Comparison of ENCODE assay signal across 8 mouse cellular contexts in the genomic region with DNA sequence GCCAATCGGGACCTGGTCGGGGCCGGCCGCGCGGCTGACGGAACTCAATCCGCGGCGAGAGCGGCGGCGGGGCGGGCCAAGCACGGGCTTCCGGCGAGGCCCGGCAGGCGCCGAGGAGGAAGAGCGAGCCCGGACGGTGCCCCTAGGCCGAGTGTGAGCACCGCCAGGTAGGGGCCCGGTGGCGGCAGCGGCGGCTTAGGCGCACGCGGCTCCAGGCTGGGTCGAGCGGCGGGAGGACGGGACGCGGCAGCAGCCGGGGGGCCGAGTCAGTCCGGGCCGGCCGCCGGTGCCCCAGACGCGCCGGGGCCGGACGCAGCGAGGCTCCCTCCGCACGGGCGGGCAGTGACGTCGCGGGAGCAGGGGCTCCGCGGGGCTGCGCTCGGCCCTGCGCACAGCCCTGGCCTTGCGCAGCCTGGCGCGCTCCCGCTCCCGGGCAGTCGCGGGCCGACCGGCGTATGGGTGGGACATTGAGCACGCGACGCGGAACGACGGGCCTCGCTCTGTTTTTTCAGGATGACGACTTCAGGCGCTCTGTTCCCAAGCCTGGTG. TPM values are rescaled to one million over a fixed set of nuclear protein-coding genes. Genes with fewer than 3 reads are reported as not detected.
DNase-seq lines count a peak whose midpoint lies in the region; ATAC-seq lines count a peak whose summit lies in the region.

No protein-coding gene starts in this region.

- peak overlapping the region; percentile 99 for H3K4me3 ChIP-seq in heart, embryonic 12.5 days
- H3K4me3 ChIP-seq in midbrain, embryonic 14.5 days (replicated peaks; ENCODE audit: low read depth, low read length), result peak overlapping the region; percentile 94

- H3K36me3 ChIP-seq in heart, embryonic 12.5 days, result peaks cover 37% of the 10 kb centered on the region
- H3K36me3 ChIP-seq in midbrain, embryonic 14.5 days (ENCODE audit: control insufficient read depth, insufficient read depth, low read length), result peaks cover 37% of the 10 kb centered on the region

- peak overlapping the region; percentile 86 for H3K4me2 ChIP-seq in heart, embryonic 12.5 days
- H3K4me2 ChIP-seq in midbrain, embryonic 14.5 days (ENCODE audit: low read length), result peak overlapping the region; percentile 79

- no peaks in the 10 kb centered on the region for H3K27me3 ChIP-seq in heart, embryonic 12.5 days (replicated peaks)
- no peaks in the 10 kb centered on the region for H3K27me3 ChIP-seq in midbrain, embryonic 14.5 days (ENCODE audit: control insufficient read depth, insufficient read depth, low read length)

- under 1% methylated on average over 80 of the region's 80 CpGs for WGBS in heart, embryonic 12.5 days
- WGBS in midbrain, embryonic 14.5 days, result under 1% methylated on average over 74 of the region's 80 CpGs

- peaks cover 16% of the 10 kb centered on the region for H3K4me1 ChIP-seq in heart, embryonic 12.5 days (replicated peaks)
- peaks cover 14% of the 10 kb centered on the region for H3K4me1 ChIP-seq in midbrain, embryonic 14.5 days (ENCODE audit: control insufficient read depth, insufficient read depth, low read length)

- DNase-seq in heart, postnatal 4 days, result no peak
- peak; percentile 38 for DNase-seq in 416B (ENCODE audit: low read depth)
- DNase-seq in midbrain, embryonic 14.5 days, result peak; percentile 74
- no peak for DNase-seq in spleen, adult 12 weeks (ENCODE audit: low spot score)
- no peak for DNase-seq in layer of hippocampus, postnatal 25 days (ENCODE audit: extremely low spot score in 1 of 2, low spot score in 1 of 2)

- H3K9ac ChIP-seq in heart, embryonic 12.5 days, result peak overlapping the region; percentile 100
- H3K9ac ChIP-seq in midbrain, embryonic 14.5 days (replicated peaks; ENCODE audit: low read length), result peak overlapping the region; percentile 96

- peak overlapping the region; percentile 88 for H3K27ac ChIP-seq in heart, embryonic 12.5 days (ENCODE audit: poor library complexity, severe bottlenecking)
- H3K27ac ChIP-seq in midbrain, embryonic 14.5 days (replicated peaks; ENCODE audit: low read depth, low read length), result peak overlapping the region; percentile 94

- H3K9me3 ChIP-seq in heart, embryonic 12.5 days (replicated peaks), result no peaks in the 10 kb centered on the region
- no peaks in the 10 kb centered on the region for H3K9me3 ChIP-seq in midbrain, embryonic 14.5 days (ENCODE audit: control insufficient read depth, low read length)

- peak; percentile 79 for ATAC-seq in heart, embryonic 12.5 days (ENCODE audit: insufficient number of reproducible peaks, low FRiP score)
- peak; percentile 9; the same call in 1 of the 2 replicates for ATAC-seq in common myeloid progenitor, adult 5-6 weeks (replicated peaks; ENCODE audit: low read depth, poor library complexity, severe bottlenecking)
- peak; percentile 10 for ATAC-seq in inflammation-experienced regulatory T-cells, adult 6 months
- ATAC-seq in midbrain, embryonic 14.5 days (ENCODE audit: low FRiP score, low TSS enrichment), result peak; percentile 72

RNA-seq across cellular contexts. Expression of a gene that starts 0.3 kb away (rescaled TPM):
- 150 and 154 TPM in 2 replicates for polyA plus RNA-seq in heart, embryonic 12.5 days (2016; fragmentation: Nextera tagmentation; extraction: Ambion mirVana)
- total RNA-seq in heart, postnatal 4 days (2021), result 100 to 1,000 TPM; 103 to 104 TPM
- 51.8 and 52.0 TPM in 2 replicates for total RNA-seq in common myeloid progenitor, adult 5-6 weeks (2017)
- 100 to 1,000 TPM in 1 of 3 experiments, 10 to 100 TPM in 2; 85.6 to 103 (median 86.1) TPM for polyA plus RNA-seq in inflammation-experienced regulatory T-cells, adult 6 months (2017; shearing (Covaris generic))
- 158 and 179 TPM in 2 replicates for polyA plus RNA-seq in midbrain, embryonic 14.5 days (2014; fragmentation: Nextera tagmentation; extraction: Ambion mirVana)
- total RNA-seq in layer of hippocampus, postnatal 25 days (2021), result 100 to 1,000 TPM; 104 to 108 TPM

RNA-seq across cellular contexts. Expression of a gene that starts 52.5 kb away (rescaled TPM):
- polyA plus RNA-seq in heart, embryonic 12.5 days (2016; fragmentation: Nextera tagmentation; extraction: Ambion mirVana), result 37.2 and 37.5 TPM in 2 replicates
- total RNA-seq in heart, postnatal 4 days (2021), result 10 to 100 TPM; 28.5 to 28.6 TPM
- 33.8 and 35.9 TPM in 2 replicates for total RNA-seq in common myeloid progenitor, adult 5-6 weeks (2017)
- polyA plus RNA-seq in inflammation-experienced regulatory T-cells, adult 6 months (2017; shearing (Covaris generic)), result 10 to 100 TPM; 20.2 to 23.7 (median 21.9) TPM
- 67.2 and 76.6 TPM in 2 replicates for polyA plus RNA-seq in midbrain, embryonic 14.5 days (2014; fragmentation: Nextera tagmentation; extraction: Ambion mirVana)
- 10 to 100 TPM; 46.6 to 47.0 TPM for total RNA-seq in layer of hippocampus, postnatal 25 days (2021)

RNA-seq across cellular contexts. Expression of a gene that starts 54.1 kb away (rescaled TPM):
- 31.7 and 38.1 TPM in 2 replicates for polyA plus RNA-seq in heart, embryonic 12.5 days (2016; fragmentation: Nextera tagmentation; extraction: Ambion mirVana)
- 10 to 100 TPM; 47.8 to 49.6 TPM for total RNA-seq in heart, postnatal 4 days (2021)
- total RNA-seq in common myeloid progenitor, adult 5-6 weeks (2017), result 0.05 and 0.10 TPM in 2 replicates
- polyA plus RNA-seq in inflammation-experienced regulatory T-cells, adult 6 months (2017; shearing (Covaris generic)), result under 1 TPM in 2 of 3 experiments, not detected in 1; 0.33 to 0.40 TPM
- 1.2 and 1.8 TPM in 2 replicates for polyA plus RNA-seq in midbrain, embryonic 14.5 days (2014; fragmentation: Nextera tagmentation; extraction: Ambion mirVana)
- total RNA-seq in layer of hippocampus, postnatal 25 days (2021), result 10 to 100 TPM in 1 of 2 experiments, 1 to 10 TPM in 1; 5.7 to 10.2 TPM

Comparison
In these comparisons a context has a peak if more than half of its experiments do, and no peak if none do; other contexts are left out.
1. ATAC-seq: peak in every context shown above with its lines; median percentile 79 in heart, embryonic 12.5 days; 72 in midbrain, embryonic 14.5 days; 10 in inflammation-experienced regulatory T-cells, adult 6 months; 9 in common myeloid progenitor, adult 5-6 weeks.
2. DNase-seq: peak in 416B (single experiment) and midbrain, embryonic 14.5 days (single experiment); none in heart, postnatal 4 days (single experiment), spleen, adult 12 weeks (single experiment) and layer of hippocampus, postnatal 25 days (0 of 2).
3. RNA of a gene that starts 54.1 kb away (total RNA-seq): 47.8 to 49.6 TPM in heart, postnatal 4 days; 5.7 to 10.2 TPM in layer of hippocampus, postnatal 25 days and 0.05 to 0.10 TPM in common myeloid progenitor, adult 5-6 weeks; every median in the first group is over 4 times any median in the second.